Mouse (Mus musculus): ENCODE data around the gene Kera.
A peak's percentile ranks its signal among the peaks of the same experiment; 100 is the strongest.

Gene Kera

DNA sequence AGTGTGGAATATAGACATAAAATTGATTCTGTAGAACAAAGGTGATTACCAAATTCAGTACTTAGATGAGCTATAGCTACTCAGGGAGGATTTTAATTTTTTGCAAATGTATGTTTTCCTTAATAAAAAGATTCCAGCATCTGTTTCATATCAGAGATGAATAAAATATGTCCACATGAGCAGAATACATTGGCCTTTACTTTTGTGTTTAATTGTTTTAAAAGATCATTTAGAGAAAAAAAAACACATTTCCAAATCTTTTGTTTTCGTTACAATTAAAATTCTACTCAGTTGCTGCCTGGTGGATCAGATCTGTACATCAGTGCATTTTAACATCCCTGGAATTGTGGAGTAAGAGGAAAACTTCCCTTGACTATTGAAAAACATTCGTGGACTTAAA, at the start of gene Kera:
Kera (plus strand) TSS at position 301 of the 400 bp plus-strand sequence.
- no peak for DNase-seq

DNA sequence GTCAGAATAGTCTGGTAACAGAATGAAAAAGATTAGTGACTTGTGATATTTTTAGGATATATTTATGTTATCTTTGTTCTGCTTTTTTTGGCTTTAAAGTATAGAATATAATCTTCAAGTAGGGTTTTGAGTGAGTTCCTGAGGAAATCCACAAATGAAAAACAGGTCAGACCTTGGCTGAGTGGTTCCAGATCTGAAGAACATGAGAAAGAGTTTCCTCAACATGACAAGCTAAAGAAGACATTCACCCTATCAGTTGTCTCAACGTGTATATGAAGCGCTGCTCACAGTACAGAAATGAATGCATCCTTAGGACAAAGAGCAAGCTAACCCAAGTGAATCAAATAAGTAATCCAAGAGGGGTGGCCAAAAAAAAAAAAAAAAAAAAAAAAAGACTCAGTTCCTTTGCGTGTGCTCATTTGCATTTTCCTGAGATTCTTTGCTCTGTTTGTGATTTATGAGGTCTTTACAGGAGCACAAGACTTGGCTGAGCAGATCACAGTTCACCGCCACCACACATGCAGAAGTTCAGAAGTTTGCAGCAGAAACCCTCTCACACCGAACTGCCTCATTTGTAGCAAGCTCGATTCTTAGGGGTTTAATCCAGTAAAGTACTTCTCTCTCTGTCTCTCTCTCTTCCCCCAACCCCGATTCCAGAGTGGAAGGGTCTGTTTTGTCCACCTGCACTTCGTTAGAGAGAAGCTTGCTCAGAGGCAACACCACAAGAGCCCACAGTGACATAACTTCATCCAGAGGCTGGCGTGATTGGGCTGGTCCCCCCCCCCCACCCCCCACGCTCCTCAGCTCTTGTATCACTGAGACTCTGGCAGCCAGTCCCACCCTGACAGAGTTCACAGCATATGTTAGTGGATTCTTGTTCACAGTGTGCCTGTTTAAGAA, 41.5 kb upstream of the Kera start, which contains the start of gene Lum:
Lum (plus strand) TSS at position 172 of the 900 bp plus-strand sequence.
- DNase-seq = no peak

DNA sequence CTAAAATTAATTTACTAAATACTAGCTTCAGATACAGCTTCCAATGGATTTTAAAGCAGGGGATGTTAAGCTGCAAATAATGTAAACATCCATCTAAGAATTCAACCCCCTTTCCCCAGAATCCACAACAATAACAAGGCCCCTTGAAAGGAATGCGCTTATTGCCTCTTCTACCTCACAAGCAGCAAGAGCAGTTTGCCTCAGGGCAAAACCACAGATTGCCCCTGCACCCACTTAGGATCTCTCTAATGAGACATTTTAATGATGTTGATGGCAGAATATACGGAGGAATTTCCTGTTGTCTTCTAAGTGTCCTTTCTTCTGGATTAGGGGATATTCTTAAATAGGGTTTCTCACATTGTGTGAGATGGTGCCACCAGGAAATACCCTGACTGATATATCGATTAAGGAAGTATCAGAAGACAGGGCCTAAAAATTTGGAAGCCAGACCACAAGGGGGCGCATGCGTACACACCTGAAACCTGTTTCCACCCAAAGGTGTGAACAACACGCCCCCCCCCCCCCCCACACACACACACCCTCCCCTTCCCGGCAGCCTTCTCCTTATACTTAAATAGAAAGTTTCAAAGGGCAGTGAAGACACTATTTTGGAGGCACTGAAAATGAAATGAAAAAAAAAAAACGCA, 39.1 kb upstream of the Kera start:
- peak; percentile 25 for DNase-seq

DNA sequence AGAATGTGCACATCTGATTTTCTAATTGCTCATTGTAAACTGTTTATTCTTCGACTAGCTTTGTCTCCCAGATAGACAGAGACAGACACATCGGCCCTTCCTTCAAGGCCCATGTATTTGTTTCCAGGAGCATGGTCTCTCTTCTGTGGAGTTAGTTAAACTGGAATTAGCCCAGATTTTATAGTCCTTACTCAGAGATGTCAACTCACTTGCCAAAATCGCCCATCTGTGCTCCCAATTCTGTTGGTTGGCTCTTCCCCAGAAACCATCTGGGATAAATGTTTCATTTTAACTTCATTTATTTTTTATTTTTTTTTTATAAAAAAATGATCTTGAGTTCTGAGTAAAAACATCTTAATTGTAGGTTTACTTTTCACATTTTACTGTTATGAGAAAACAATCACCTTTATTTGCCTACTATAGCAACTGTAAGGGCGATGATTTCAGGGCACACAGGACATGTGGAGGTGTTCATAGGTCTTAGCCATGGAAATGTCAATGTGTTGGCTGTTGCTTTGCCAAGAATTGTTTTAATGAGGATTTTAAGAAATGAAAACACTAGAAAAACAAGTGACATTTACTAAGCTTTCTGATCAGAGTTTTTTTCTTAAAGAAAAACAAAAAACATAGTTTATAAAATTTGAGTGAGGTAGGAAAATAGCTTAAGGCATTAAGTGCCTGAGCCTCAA, 24.0 kb upstream of the Kera start:
- peak; percentile 20 for DNase-seq

DNA sequence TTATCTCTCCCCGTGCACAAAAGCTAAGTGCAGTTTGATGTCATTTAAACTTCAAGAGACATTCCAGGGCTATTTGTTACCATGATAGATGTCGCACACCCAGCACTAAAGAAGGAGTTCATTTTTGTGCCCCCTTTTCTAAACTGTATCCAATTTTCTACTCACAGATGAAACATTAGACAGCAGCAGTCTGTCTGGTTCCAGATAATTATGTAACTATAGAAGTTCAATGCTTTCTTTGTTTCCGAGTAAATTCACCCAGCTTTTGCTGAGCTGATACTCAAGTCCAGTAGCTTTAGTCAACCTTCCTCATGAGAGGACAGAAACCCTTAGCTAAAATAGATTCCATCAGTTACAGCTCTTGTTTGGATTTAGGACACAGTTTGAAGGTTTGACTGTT, 22.5 kb upstream of the Kera start:
- DNase-seq = no peak

DNA sequence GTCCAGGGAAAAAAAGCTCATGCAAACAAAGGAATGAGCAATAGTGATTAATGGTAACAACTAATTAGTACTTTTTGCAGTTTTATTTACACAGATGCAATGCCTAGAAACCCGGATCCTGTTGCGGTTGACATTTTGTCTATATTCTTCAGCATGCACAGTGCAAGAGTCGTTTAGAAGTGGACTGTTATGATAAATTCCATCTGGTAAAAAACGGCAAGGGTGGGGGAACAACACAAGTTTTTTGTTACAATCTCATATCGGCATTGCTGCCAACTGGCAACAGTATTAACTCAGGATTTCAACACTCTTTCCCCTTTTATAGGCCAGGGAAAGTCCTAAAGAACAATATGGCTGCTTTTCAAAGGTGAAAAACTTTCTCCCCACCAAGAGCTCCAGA, 19.5 kb upstream of the Kera start:
- peak; percentile 59 for DNase-seq

DNA sequence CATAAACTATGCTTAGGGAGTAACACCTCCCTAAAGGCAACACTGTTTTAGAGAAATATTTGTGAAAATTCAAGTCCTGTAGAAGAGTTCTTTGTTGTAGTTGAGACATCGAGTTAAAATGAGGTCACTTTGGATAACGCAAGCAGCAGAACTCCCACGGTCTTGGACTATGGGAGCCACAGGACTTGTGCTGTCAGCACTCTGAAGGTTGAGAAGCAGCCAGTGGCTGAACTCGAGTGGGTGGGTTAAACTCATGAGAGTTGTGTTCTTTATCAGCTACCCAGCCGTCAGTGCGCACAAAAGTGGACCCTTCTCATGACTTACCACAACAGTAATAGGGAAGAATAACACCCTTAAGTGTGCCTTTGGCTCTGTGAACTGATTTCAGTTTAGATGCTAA, 17.1 kb upstream of the Kera start:
- DNase-seq = peak; percentile 9

DNA sequence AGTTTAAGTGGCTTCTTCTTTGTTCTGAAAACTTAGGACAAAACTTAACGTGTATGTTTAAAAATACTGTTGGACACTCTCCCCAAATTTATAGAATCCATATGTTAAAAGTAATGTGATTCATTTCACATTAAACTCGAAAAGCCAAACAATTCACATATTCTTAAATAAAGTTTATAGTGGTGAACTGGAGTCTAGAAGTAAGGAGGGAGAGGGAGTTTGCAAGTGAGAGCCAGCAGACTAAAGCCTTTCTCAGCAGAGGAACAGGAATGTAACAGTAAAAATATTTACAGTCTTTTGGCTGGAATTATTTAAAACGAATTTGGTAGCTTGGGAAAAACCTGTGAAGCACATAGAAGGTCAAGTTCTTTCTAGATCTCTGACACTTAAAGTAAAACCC, 15.6 kb upstream of the Kera start:
- no peak for DNase-seq

DNA sequence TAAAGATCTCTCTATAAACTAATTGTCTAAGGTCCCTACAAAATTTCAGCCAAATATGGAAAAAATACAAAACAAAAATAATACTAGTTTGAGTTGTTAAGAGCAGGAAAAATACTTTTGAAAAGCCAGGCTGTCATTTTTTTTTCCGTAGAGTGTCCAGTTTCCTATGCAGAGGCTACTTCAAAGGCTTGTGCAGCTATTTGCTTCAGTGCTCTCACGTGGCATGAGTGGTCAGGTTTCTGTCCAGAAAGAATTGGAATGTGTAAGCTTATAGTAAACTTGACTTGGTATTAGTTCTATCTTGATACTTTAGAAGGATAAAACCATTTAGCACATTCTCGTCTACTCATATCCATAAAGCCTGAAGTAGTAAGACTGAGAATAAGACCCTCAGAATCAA, 15.0 kb upstream of the Kera start:
- DNase-seq = no peak

DNA sequence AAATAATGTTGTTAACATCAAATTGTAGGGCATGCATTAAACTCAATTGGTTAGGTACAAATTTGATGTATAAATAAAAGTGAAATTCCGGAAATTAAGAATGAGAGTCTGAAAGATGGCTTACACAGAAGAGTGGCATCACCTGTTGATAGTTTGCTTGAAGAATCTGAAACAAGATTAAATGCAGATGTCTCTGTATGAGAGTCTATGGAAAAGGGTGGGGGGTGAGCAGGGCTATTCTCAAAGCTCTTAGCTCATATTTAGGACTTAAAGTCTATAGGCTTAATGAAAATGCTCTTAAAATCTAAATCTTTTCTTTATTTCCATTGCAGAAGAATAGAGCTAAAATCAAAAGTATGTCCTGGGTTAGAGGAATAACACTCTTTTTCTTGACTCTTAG, 11.0 kb upstream of the Kera start:
- DNase-seq = no peak

DNA sequence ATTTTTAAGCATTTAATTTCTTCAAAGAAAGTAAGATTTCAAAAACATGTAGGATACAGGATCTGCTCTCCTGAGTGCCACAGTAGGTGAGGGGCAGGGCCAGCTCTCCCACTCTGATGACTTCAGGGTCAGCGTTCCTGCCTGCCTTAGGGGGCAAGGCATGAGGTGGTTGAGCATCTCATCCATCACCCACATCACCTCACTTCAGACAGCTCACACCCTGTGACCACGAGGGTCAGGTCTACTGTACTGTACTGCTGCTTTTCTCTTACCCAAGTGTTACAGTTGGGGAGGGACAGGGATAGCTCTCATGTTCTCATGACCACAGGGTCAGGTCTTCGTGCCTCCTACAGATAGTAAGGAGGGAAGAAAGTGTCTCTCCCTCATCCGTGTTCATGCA, 4.9 kb upstream of the Kera start:
- no peak for DNase-seq

DNA sequence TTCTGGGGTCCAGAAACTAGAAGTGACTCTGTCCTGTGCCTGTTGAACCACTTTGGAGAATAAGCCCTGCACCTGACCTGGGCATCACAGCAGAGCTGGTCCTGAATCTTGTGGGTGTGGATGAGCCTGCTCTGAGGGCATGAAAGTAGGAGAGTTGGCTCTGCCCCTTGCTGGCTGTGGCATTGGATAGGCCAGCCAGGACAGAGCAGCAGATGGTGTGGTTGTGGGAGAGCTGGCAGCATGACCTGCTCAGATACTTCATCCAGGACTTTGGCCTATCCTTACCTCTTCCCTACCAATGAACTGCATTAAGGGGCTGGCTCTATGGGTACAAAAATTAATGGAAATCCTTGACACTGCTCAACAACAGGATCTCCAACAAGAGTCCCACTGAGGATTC, 3.4 kb upstream of the Kera start:
- no peak for DNase-seq

DNA sequence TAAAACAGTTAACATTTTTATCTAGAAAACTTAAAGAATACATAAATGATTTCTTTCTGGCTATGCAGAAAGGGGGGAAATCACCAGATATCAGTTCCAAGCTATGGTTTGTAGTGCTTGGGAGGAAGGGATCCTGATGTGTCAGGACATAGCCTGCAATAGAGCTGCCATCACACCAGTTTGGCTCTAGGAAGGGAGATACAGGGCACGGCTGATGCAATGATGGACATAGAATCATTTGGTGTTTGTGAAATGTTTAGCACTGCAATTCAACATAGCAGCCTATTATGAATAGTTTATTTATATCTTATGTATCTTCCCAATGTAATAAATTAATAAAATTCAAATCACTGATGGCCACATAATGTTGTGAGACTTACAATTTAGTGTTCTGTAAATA, 15.6 kb downstream of the Kera start:
- DNase-seq = no peak

DNA sequence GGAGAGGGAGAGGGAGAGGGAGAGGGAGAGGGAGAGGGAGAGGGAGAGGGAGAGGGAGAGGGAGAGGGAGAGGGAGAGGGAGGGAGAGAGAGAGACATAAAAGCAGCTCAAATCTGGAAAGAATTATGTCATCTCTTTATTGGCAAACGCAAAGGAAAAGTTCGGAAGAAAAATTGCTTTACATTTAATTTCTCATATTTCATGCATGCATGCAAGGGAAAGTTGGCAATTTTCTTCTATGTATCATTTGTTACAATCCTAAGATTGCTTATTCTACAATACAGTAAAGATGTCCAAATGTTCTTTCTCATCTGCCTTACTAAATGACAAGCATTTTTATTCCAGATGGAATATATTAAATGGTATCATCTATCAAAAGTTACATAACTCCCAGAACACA, 17.7 kb downstream of the Kera start:
- DNase-seq = no peak

DNA sequence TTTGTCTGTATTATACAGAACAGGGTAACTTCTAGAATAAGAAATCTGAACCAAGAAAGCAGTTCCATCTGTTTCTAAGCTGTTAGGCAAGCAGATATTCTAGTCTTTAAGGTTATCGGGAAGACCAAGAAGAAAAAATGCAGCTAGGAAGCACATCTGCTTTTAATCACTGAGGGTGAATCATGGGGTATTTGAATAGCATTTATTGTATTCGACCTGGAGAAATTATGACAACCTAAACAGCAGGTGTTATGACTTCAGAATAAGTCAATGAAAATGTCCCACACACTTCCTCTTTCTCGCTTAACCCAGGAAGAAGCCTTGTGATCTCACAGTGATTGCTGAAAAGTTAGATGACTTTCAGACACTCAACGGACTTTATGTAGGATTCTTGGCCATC, 18.4 kb downstream of the Kera start:
- no peak for DNase-seq

DNA sequence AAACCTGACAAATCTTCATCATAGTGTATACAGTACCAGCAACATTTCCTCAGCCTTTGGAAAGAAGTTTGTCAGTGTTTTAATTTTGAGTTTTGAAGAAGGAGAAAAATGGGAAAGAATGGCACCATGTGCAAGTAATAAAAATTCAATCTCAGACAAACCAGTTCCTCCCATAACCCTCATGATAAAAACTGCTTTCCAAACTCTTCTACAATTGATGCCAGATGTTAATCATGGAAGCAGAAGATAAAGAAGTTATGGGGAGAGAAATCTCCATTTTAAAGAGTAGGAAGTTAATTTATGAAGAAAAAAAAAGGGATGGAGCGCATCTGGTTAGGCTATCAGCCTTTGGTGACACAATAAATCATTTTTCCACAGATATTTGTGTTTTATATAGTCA, 19.9 kb downstream of the Kera start:
- DNase-seq = no peak

DNA sequence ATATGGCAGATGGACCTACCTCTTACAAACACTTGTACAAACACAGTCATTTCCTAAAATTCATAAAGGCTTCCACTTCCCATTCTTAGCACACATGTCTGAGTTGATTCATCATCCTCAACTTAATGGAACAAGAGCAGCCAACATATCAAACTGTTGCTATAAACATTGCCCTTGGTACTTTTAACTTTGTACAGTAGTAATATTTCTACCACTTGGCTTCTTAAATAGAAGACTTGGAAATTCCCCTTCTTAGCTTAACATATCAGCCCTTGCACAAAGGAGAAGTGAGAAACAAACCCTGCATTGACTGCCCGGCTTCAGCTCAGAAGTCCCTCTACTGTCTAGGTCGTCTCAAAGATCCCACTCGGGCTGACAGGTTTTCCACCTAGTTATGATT, 24.4 kb downstream of the Kera start:
- DNase-seq = no peak

DNA sequence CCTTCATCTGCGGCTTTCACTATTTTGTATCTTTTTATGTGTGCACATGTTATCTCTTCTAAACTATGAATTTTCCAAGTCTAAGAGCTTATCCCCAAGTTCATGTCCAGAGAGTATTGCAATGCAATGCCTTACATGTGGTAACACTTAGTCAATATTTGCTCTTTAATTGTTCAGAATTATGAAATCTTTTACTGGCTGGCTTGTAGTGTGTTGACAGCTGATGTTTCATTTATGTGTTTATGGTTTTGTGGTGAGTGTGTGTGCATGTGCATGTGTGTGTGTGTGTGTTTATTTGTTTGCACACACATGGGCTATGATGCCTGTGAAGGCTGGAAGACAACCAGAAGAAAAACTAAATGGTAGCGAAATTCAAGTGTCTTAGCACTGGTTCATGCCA, 35.2 kb downstream of the Kera start:
- DNase-seq = no peak

DNA sequence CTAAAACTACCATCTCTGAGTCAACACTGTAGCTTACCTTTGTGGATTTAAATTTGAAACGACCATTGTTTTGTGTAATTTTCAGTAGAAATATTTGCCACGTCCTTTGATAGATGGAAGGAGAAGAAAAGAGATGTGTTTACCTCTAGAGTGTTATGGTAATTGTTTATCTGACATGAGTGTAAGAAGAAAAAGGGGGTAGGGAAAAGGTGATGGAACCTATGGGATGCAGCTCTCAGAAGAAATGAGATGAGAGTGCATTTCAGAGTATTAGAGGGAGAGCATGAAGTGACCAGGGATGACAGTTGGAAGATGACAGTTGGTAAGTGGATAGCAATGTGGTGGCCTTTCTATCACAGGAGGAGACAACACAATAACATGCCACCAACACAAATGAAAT, 37.1 kb downstream of the Kera start, which contains the start of gene Epyc:
Epyc (plus strand) TSS at position 301 of the 400 bp plus-strand sequence.
- DNase-seq = no peak

DNA sequence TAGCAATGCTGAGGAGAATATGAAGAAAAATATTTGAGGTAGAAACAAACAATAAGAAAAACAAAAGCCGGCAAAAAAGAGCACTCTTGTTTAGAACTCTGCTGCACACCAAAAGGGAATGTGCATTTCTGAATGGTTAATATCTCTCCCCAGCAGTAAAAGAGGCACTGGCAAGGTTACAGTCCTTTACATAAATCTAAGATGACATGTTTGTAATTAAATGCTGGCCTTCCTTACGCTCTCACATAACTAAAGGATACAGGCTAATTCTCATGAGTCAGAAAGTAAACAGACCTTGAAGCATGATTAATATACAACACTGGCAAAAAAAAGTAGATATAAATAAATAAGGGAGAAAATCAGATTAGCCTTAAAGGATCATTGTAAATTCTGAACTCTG, 43.7 kb downstream of the Kera start:
- DNase-seq = no peak

DNA sequence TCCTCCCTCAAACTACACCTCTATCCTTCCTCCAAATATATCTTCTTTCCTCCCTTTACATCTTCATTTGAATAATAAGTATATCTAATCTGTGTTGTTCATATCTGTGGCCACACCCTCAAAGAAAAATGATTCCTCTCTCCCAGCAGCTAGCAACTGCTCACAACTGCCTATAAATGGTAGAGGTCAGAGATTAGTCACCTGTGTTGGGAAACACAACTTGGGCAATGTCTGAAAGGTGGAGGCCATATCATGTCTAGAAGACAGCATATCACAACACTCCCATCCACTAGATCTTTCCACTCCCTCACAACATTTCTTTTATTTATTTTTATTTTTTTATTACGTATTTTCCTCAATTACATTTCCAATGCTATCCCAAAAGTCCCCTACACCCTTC, 52.8 kb downstream of the Kera start:
- no peak for DNase-seq
